Mouse (Mus musculus) urinary bladder, postnatal 25 days (tissue): Measurements from ENCODE around the gene Catsper1.

ENCODE experiments used
- DNase-seq: peaks from one replicate; pipeline ENCODE4 v3.0.0; 2022; ENCODE audit warnings: low spot score

Gene Catsper1

GRCm38 (mm10) chr19:5353609-5354008 is 18.1 kb downstream of the Catsper1 start:
- no peak for DNase-seq

GRCm38 (mm10) chr19:5356080-5356479 is 20.5 kb downstream of the Catsper1 start:
- no peak for DNase-seq

DNA sequence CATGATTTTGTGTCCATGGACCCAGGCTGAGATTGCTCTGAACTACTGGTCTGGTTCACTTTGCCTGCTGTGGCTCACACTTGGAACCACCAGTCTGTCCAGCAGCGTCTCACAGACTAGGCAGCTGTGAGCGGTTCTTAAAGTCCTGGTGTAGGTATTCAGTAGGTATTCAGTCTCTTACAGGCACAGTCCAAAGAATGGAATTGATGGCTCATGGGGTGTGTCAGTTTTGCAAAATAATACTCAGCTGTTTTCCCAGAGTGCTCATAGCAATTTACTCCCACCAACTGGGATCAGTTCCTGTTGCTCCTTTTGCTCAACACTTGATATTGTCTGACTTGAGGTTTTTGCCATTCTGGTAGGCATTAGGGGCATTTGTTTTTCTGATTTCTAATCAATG is 26.6 kb downstream of the Catsper1 start:
- DNase-seq = no peak

DNA sequence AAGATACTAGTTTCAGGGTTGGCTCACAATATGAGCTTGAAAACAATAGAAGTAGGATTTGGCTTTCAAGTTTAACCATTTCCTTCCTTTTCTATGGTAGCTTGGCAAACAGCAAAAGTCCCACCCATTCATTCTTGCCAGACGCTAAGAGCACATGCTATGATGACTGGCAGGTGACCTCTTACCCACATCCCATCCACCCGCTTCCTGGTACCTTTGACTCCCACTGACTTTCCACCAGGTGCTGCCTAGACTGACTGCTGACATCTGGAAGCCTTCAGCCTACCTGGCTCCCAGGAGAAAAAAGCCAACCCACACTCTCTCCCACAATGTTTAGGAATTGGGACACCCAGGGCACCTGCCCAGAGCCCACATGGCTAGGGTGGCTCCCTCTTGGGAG is 28.6 kb downstream of the Catsper1 start:
- no peak for DNase-seq

DNA sequence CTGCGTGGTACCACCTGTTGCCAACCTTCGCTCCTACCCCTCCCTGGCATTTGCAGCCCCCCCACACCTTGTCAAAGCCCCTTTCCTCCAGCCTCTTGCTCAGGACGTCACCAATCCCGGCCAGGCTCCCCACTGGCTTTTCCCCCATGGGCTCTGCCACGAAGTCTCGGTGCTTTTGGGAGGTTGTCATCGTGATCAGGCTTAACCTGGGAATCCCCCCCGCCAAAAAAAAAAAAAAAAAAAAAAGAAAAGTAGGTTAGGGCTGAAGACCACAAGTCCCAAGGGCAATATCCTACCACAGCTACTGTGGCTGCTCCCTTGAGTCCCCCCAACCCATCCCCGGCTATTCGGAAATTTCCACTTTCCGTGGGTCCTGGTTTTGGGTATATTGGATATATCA is 30.2 kb downstream of the Catsper1 start:
- DNase-seq = no peak

DNA sequence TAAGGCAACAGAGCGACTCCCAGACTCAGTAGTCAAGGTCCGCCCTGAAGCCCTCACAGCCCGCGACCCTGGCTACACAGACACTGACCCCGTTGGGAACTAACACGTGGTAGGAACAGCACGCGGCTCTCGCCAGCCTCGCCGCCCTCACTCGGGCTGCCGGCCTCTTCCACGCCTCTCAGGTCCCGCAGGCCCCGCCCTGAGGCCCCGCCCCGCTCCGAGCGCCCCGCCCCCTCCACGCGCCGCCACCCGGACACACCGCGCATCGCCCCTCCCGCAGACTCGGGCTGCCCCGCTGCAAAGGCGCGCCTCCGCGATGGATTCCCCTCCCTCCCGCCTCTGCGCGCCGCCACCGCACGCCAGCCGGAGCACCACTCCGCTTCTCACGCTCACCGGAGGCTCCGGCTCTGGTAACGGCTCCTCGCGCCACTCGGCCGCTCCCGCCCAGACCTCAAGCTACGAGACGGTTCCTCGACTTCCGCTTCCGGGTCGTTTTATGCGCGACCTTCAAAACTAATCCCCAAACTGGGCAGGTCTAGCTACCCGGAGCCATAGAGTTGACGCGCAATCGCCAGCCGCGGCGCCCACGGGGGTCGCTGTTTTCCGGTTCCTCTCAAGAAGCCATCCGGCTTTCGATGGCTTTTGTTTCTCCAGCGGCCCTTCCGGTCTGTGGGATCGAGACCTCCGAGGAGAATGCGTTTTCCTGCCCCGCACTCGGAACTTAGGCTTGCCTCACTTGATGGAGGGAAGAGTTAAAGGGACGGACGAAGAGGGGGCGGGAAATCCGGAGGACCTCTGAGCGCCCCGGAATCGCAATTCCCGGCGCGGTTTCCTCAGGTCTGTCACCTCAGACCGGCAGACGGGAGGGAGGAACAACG is 30.9 kb downstream of the Catsper1 start, which contains the start of gene Eif1ad:
Eif1ad (plus strand) TSS at position 567 of the 878 bp plus-strand sequence.
- peak; percentile 86 for DNase-seq

GRCm38 (mm10) chr19:5367053-5367359 is 31.5 kb downstream of the Catsper1 start, which contains the start of gene Banf1:
Gene Banf1, minus strand, starts transcription at chr19:5367168.
- no peak for DNase-seq

DNA sequence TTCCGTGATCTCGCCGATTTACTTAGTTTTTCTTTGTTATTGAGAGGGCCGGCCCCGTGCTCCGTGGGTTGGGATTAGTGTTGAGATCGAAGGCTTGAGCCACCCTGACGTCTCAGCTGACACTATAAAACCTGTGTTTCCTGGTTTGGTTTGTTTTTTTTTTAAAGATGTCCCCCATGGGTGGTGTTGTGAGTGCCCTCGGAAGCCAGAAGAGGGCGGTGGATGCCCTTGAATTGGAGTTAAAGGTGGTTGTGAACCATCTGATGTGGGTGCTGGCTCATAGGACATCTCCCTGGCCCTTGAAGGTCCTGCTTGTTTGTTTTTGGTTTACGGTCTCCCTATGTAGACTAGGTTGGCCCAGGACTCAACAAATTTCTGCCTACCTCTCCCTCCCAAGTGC is 31.9 kb downstream of the Catsper1 start:
- DNase-seq = no peak

GRCm38 (mm10) chr19:5370932-5371331 is 35.4 kb downstream of the Catsper1 start:
- DNase-seq = no peak

- no peak for DNase-seq
These were observed 37.2 kb downstream of the Catsper1 start for GRCm38 (mm10) chr19:5372724-5373123.

GRCm38 (mm10) chr19:5374177-5374576 is 38.6 kb downstream of the Catsper1 start:
- DNase-seq = no peak

DNA sequence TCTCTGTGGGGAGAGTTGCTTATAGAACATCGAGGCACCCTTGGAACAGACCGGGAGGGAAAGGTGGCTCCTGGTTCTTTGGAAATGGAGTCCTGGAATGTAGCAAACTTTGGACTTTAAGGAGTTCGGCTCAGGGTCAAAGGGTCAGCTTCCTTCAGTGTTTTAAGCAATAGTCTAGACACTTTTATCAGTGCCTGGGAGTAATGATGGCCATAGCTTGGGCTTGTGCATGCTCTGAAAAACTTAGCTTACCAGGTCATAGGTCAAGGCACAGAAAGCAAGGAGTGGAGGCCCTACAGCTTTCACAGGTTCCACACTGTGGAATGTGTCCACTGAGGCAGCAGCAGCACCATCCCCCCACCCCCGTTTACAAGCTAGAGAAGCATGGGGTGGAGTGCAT is 39.2 kb downstream of the Catsper1 start:
- no peak for DNase-seq

DNA sequence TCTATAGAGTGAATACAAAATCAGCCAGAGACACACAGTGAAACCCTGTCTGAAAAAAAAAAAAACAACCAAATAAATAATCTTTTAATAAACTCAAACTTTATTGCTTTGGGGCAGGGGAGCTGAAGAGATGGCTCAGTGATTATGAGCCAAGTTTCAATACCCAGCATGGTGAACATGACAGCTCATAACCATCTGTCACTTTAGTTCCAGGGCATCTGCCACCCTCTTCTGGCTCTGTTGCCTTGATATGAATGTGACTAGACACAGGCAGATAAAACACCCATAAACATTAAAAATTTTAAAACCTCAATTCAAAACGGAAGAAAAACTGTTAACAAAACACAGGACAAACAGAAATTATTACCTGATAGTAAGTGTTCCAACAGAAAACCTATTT is 41.9 kb downstream of the Catsper1 start:
- no peak for DNase-seq

- no peak for DNase-seq
These were observed 47.8 kb downstream of the Catsper1 start for GRCm38 (mm10) chr19:5383326-5383725.

DNA sequence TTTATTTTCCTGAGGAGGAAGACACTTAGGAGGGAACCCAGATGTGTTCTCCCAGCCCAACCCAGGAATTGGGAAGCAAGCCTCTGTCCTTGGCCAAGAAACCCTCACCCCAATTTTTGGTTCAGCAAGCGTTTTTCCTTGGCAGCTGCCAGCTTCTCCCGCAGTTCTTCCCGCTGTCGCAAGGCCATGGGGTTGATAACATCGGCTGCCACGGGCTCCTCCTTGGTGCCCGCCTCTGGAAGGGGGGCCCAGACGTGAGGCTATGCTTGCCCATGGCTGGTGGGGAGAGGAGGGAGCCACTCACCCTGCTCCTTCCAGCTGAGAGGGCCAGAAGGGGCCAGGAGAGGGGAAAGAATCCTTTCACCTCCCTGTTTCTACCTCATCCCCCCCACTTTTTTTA is 49.2 kb downstream of the Catsper1 start:
- no peak for DNase-seq

DNA sequence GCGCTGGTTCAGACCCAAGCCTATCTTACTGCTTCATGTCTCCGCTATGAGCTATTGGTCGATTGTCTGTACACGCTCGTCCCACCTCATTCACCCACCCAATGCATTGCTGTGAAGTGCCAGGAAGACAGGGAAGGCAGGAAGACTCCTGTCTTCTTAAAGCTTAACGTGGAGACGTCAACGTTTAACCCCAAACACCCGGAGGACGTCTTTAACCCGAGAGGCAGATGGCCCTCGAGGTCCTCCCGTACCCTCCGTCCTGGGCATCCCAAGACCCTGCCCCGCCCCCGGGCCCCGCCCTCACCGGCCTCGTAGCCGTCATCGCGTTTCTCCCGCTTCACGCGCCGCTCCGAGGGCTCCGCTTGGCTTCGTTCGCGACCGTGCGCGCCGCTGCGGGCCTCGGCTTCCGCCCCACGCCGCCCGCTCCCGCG is 52.5 kb downstream of the Catsper1 start:
- no peak for DNase-seq

GRCm38 (mm10) chr19:5388588-5389242 is 53.2 kb downstream of the Catsper1 start, which contains the start of gene Sart1:
Gene Sart1, minus strand, starts transcription at chr19:5388703.
- peak; percentile 89 for DNase-seq

GRCm38 (mm10) chr19:5389647-5390046 is 54.1 kb downstream of the Catsper1 start:
- DNase-seq = peak; percentile 46

- DNase-seq = no peak
These were observed 54.9 kb downstream of the Catsper1 start for GRCm38 (mm10) chr19:5390416-5390815.

GRCm38 (mm10) chr19:5392892-5393291 is 57.4 kb downstream of the Catsper1 start:
- peak; percentile 45 for DNase-seq
